Mouse (Mus musculus) lung, adult 2 months (tissue): ENCODE measurements around the gene Il31ra.

Experiments
- CTCF ChIP-seq: fragments of 200-500 bp; IDR thresholded peaks from 2 replicates; pipeline ENCODE4 v1.5.1; 2011; ENCODE audit warnings: mild to moderate bottlenecking, low read length, control low read depth; ENCODE audit not compliant: insufficient read depth
- POLR2A ChIP-seq: fragments of 200-500 bp; IDR thresholded peaks from 2 replicates; pipeline ENCODE4 v1.6.1; 2011; ENCODE audit warnings: low read depth, mild to moderate bottlenecking, control low read depth, low read length, borderline replicate concordance; ENCODE audit errors: extremely low read depth

GRCm38 (mm10) chr13:112522261-112522660, 71.9 kb downstream of the Il31ra start:
- TF ChIP-seq CTCF (no peak), POLR2A (no peak)
